Mouse (Mus musculus): Measurements from ENCODE around the gene Trrap. TPM values are rescaled to one million over a fixed set of nuclear protein-coding genes. Genes with fewer than 3 reads are reported as not detected.

The Trrap gene
- polyA plus RNA-seq, 1 experiment from 2014 or later, result 47.2 TPM

GRCm38 (mm10) chr5:144885968-144886650 is 118.6 kb downstream of the Trrap start:
- Histone ChIP-seq H3K27ac (ENCODE audit: low read length) (no peak overlapping the region), H3K4me2 (ENCODE audit: low read depth, low read length) (no peak overlapping the region), H3K4me3 (ENCODE audit: low read length) (no peak overlapping the region), H3K27me3 (ENCODE audit: control insufficient read depth, insufficient read depth, low read length) (no peaks in the 10 kb centered on the region), H3K4me1 (ENCODE audit: control insufficient read depth, insufficient read depth, low read length) (peaks cover 6% of the 10 kb centered on the region; the same call in 1 of the 2 replicates), H3K36me3 (ENCODE audit: control insufficient read depth, insufficient read depth) (peaks cover 61% of the 10 kb centered on the region), H3K9ac (ENCODE audit: low read length) (no peak overlapping the region), H3K9me3 (replicated peaks; ENCODE audit: control insufficient read depth, low read length) (no peaks in the 10 kb centered on the region)
- no peak for ATAC-seq (replicated peaks; ENCODE audit: extremely low read depth, insufficient read depth, low FRiP score)
- WGBS, result 83% methylated on average over 9 of the region's 9 CpGs

GRCm38 (mm10) chr5:144891276-144891675 is 123.7 kb downstream of the Trrap start:
- Histone ChIP-seq H3K4me3 (ENCODE audit: low read length) (no peak overlapping the region), H3K9ac (ENCODE audit: low read length) (no peak overlapping the region), H3K9me3 (replicated peaks; ENCODE audit: control insufficient read depth, low read length) (no peaks in the 10 kb centered on the region), H3K27ac (ENCODE audit: low read length) (no peak overlapping the region), H3K27me3 (ENCODE audit: control insufficient read depth, insufficient read depth, low read length) (no peaks in the 10 kb centered on the region), H3K36me3 (ENCODE audit: control insufficient read depth, insufficient read depth) (peaks cover 59% of the 10 kb centered on the region), H3K4me1 (ENCODE audit: control insufficient read depth, insufficient read depth, low read length) (no peaks in the 10 kb centered on the region), H3K4me2 (ENCODE audit: low read depth, low read length) (no peak overlapping the region)
- 0 out of 2 replicates have a peak, but pooled peaks have one; percentile 10 for ATAC-seq (replicated peaks; ENCODE audit: extremely low read depth, insufficient read depth, low FRiP score)
- WGBS, result 81% methylated on average over 11 of the region's 11 CpGs

GRCm38 (mm10) chr5:144897881-144898280 is 130.3 kb downstream of the Trrap start:
- H3K27ac ChIP-seq (ENCODE audit: low read length), result no peak overlapping the region; the same call in 1 of the 2 replicates
- 63% methylated on average over 7 of the region's 7 CpGs for WGBS
- no peak for ATAC-seq (replicated peaks; ENCODE audit: extremely low read depth, insufficient read depth, low FRiP score)
- H3K9ac ChIP-seq (ENCODE audit: low read length), result no peak overlapping the region
- peaks cover 20% of the 10 kb centered on the region for H3K4me1 ChIP-seq (ENCODE audit: control insufficient read depth, insufficient read depth, low read length)
- H3K36me3 ChIP-seq (ENCODE audit: control insufficient read depth, insufficient read depth), result peaks cover 30% of the 10 kb centered on the region
- no peak overlapping the region for H3K4me3 ChIP-seq (ENCODE audit: low read length)
- no peaks in the 10 kb centered on the region for H3K27me3 ChIP-seq (ENCODE audit: control insufficient read depth, insufficient read depth, low read length)
- no peak overlapping the region for H3K4me2 ChIP-seq (ENCODE audit: low read depth, low read length)
- H3K9me3 ChIP-seq (replicated peaks; ENCODE audit: control insufficient read depth, low read length), result no peaks in the 10 kb centered on the region

- Histone ChIP-seq H3K27ac (ENCODE audit: low read length) (peak overlapping the region; percentile 33), H3K4me2 (ENCODE audit: low read depth, low read length) (no peak overlapping the region)
These were observed 131.0 kb downstream of the Trrap start for GRCm38 (mm10) chr5:144898448-144899052.

GRCm38 (mm10) chr5:144901035-144901434 is 133.5 kb downstream of the Trrap start:
- Histone ChIP-seq H3K4me1 (ENCODE audit: control insufficient read depth, insufficient read depth, low read length) (peaks cover 22% of the 10 kb centered on the region), H3K4me3 (ENCODE audit: low read length) (no peak overlapping the region), H3K4me2 (ENCODE audit: low read depth, low read length) (no peak overlapping the region), H3K9me3 (replicated peaks; ENCODE audit: control insufficient read depth, low read length) (no peaks in the 10 kb centered on the region), H3K36me3 (ENCODE audit: control insufficient read depth, insufficient read depth) (peaks cover 16% of the 10 kb centered on the region), H3K27ac (ENCODE audit: low read length) (no peak overlapping the region), H3K27me3 (ENCODE audit: control insufficient read depth, insufficient read depth, low read length) (no peaks in the 10 kb centered on the region), H3K9ac (ENCODE audit: low read length) (no peak overlapping the region)
- ATAC-seq (replicated peaks; ENCODE audit: extremely low read depth, insufficient read depth, low FRiP score), result no peak
- WGBS, result 73% methylated on average over 7 of the region's 7 CpGs

More at GRCm38 (mm10) chr5:144898448-144899052, 131.0 kb downstream of the Trrap start:
- Histone ChIP-seq H3K27me3 (ENCODE audit: control insufficient read depth, insufficient read depth, low read length) (no peaks in the 10 kb centered on the region), H3K9ac (ENCODE audit: low read length) (no peak overlapping the region), H3K4me1 (ENCODE audit: control insufficient read depth, insufficient read depth, low read length) (peaks cover 20% of the 10 kb centered on the region), H3K4me3 (ENCODE audit: low read length) (no peak overlapping the region), H3K9me3 (replicated peaks; ENCODE audit: control insufficient read depth, low read length) (no peaks in the 10 kb centered on the region), H3K36me3 (ENCODE audit: control insufficient read depth, insufficient read depth) (peaks cover 26% of the 10 kb centered on the region)
- WGBS, result 12% methylated on average over 7 of the region's 7 CpGs
- ATAC-seq (replicated peaks; ENCODE audit: extremely low read depth, insufficient read depth, low FRiP score), result peak; percentile 86

GRCm38 (mm10) chr5:144901791-144902190 is 134.3 kb downstream of the Trrap start:
- H3K27ac ChIP-seq (ENCODE audit: low read length), result no peak overlapping the region
- H3K4me2 ChIP-seq (ENCODE audit: low read depth, low read length), result no peak overlapping the region
- 78% methylated on average over 10 of the region's 10 CpGs for WGBS
- ATAC-seq (replicated peaks; ENCODE audit: extremely low read depth, insufficient read depth, low FRiP score), result no peak
- no peaks in the 10 kb centered on the region for H3K27me3 ChIP-seq (ENCODE audit: control insufficient read depth, insufficient read depth, low read length)
- H3K9me3 ChIP-seq (replicated peaks; ENCODE audit: control insufficient read depth, low read length), result no peaks in the 10 kb centered on the region
- H3K36me3 ChIP-seq (ENCODE audit: control insufficient read depth, insufficient read depth), result peaks cover 12% of the 10 kb centered on the region; the same call in 1 of the 2 replicates
- no peak overlapping the region for H3K4me3 ChIP-seq (ENCODE audit: low read length)
- H3K9ac ChIP-seq (ENCODE audit: low read length), result no peak overlapping the region
- peaks cover 22% of the 10 kb centered on the region for H3K4me1 ChIP-seq (ENCODE audit: control insufficient read depth, insufficient read depth, low read length)

- ATAC-seq (replicated peaks; ENCODE audit: extremely low read depth, insufficient read depth, low FRiP score), result no peak
- no peak overlapping the region for H3K27ac ChIP-seq (ENCODE audit: low read length)
- H3K27me3 ChIP-seq (ENCODE audit: control insufficient read depth, insufficient read depth, low read length), result no peaks in the 10 kb centered on the region
- H3K9me3 ChIP-seq (replicated peaks; ENCODE audit: control insufficient read depth, low read length), result no peaks in the 10 kb centered on the region
- no peak overlapping the region for H3K4me2 ChIP-seq (ENCODE audit: low read depth, low read length)
- peaks cover 12% of the 10 kb centered on the region; the same call in 1 of the 2 replicates for H3K36me3 ChIP-seq (ENCODE audit: control insufficient read depth, insufficient read depth)
- peaks cover 4% of the 10 kb centered on the region for H3K4me1 ChIP-seq (ENCODE audit: control insufficient read depth, insufficient read depth, low read length)
- 74% methylated on average over 12 of the region's 12 CpGs for WGBS
- no peak overlapping the region for H3K9ac ChIP-seq (ENCODE audit: low read length)
- no peak overlapping the region for H3K4me3 ChIP-seq (ENCODE audit: low read length)
These were observed 137.0 kb downstream of the Trrap start for GRCm38 (mm10) chr5:144904356-144905134.

GRCm38 (mm10) chr5:144907591-144907990 is 140.1 kb downstream of the Trrap start:
- Histone ChIP-seq H3K9me3 (replicated peaks; ENCODE audit: control insufficient read depth, low read length) (no peaks in the 10 kb centered on the region), H3K4me3 (ENCODE audit: low read length) (no peak overlapping the region), H3K27ac (ENCODE audit: low read length) (no peak overlapping the region), H3K4me2 (ENCODE audit: low read depth, low read length) (no peak overlapping the region), H3K36me3 (ENCODE audit: control insufficient read depth, insufficient read depth) (no peaks in the 10 kb centered on the region), H3K4me1 (ENCODE audit: control insufficient read depth, insufficient read depth, low read length) (peaks cover 19% of the 10 kb centered on the region), H3K9ac (ENCODE audit: low read length) (no peak overlapping the region), H3K27me3 (ENCODE audit: control insufficient read depth, insufficient read depth, low read length) (no peaks in the 10 kb centered on the region)
- no peak for ATAC-seq (replicated peaks; ENCODE audit: extremely low read depth, insufficient read depth, low FRiP score)
- 79% methylated on average over 2 of the region's 2 CpGs for WGBS

All from heart, embryonic 16.5 days (tissue).